Mouse (Mus musculus): ENCODE results near the gene Pex7.

Gene Pex7

GRCm38 (mm10) chr10:19815371-19815770 lies 92.1 kb downstream of the Pex7 start:
- DNase-seq (ENCODE audit: low read depth in 2 of 2, low spot score in 2 of 2), result no peak

- DNase-seq (ENCODE audit: low read depth in 2 of 2, low spot score in 2 of 2), result peak in 1 of 2 experiments; percentile 6
Observed at GRCm38 (mm10) chr10:19811436-19812172, 95.9 kb downstream of the Pex7 start.

GRCm38 (mm10) chr10:19804763-19805162 lies 102.7 kb downstream of the Pex7 start:
- no peak for DNase-seq (ENCODE audit: low read depth in 2 of 2, low spot score in 2 of 2)
